Mouse (Mus musculus): ENCODE data around the gene Efna4.

The Efna4 gene

GRCm38 (mm10) chr3:89337721-89338578 is at the start of gene Efna4:
Efna4 (minus strand) TSS chr3:89338028.
- peak; percentile 58 to 72 for DNase-seq

GRCm38 (mm10) chr3:89386438-89387420 is 48.9 kb upstream of the Efna4 start:
- DNase-seq: peak in 1 of 2 experiments; percentile 43

GRCm38 (mm10) chr3:89385451-89385850 is 47.6 kb upstream of the Efna4 start:
- peak in 1 of 2 experiments; percentile 22 for DNase-seq

GRCm38 (mm10) chr3:89384331-89385076 is 46.7 kb upstream of the Efna4 start:
- DNase-seq: no peak

GRCm38 (mm10) chr3:89383651-89384255 is 45.9 kb upstream of the Efna4 start:
- DNase-seq: no peak

- no peak for DNase-seq
Measured at GRCm38 (mm10) chr3:89382950-89383349, 45.1 kb upstream of the Efna4 start.

GRCm38 (mm10) chr3:89382033-89382882 is 44.4 kb upstream of the Efna4 start:
- DNase-seq: no peak

GRCm38 (mm10) chr3:89381233-89381632 is 43.4 kb upstream of the Efna4 start:
- DNase-seq: no peak

- no peak for DNase-seq
Measured at GRCm38 (mm10) chr3:89380711-89381110, 42.9 kb upstream of the Efna4 start.

- no peak for DNase-seq
Measured at GRCm38 (mm10) chr3:89380291-89380690, 42.5 kb upstream of the Efna4 start.

GRCm38 (mm10) chr3:89379388-89380131 is 41.7 kb upstream of the Efna4 start:
- DNase-seq: peak in 1 of 2 experiments; percentile 18

GRCm38 (mm10) chr3:89378394-89379067 is 40.7 kb upstream of the Efna4 start:
- DNase-seq: peak; percentile 74 to 80

- no peak for DNase-seq
Measured at GRCm38 (mm10) chr3:89377831-89378230, 40.0 kb upstream of the Efna4 start.

- no peak for DNase-seq
Measured at GRCm38 (mm10) chr3:89373581-89374231, 35.9 kb upstream of the Efna4 start.

- peak in 1 of 2 experiments; percentile 46 for DNase-seq
Measured at GRCm38 (mm10) chr3:89367338-89367737, 29.5 kb upstream of the Efna4 start.

- DNase-seq: no peak
Measured at GRCm38 (mm10) chr3:89365486-89366414, 27.9 kb upstream of the Efna4 start.

GRCm38 (mm10) chr3:89365153-89365485 is 27.3 kb upstream of the Efna4 start, which contains the start of gene Dcst1:
Dcst1 (minus strand) TSS chr3:89365253.
- no peak for DNase-seq

GRCm38 (mm10) chr3:89364631-89365030 is 26.8 kb upstream of the Efna4 start:
- no peak for DNase-seq

Measured in kidney, postnatal 36 days (tissue).